Comparison of ENCODE assay signal across 12 mouse cellular contexts in the genomic region with DNA sequence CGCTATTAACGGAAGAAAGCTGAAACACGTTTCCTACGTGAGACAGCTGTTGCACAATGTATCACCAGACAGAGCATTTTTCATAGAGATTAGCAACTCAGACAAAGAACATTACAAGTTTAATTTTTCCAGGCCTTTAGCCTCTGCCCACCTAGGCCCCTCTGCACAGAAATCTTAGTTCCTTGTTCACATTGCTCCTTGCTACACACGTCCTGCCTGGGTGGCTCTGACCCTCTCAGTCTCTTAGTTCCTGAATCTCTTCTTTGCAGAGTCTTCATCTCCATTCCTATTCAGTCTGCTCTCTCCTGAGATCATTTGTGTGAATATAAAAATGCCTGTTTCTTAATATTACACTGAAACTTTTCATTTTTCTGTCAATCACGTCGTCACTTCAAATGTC.
"Had no signal": no experiment of that assay in that cellular context is flagged by ENCODE, and none has a peak within 500 bp of the region (broad histone marks: within the 10 kb centered on the region; RNA-seq: fewer than 3 reads in every experiment).

No protein-coding gene starts in this region.

- H3K4me1 ChIP-seq: stomach, embryonic 15.5 days had no signal

- H3K36me3 ChIP-seq: limb, embryonic 12.5 days; stomach, embryonic 15.5 days had no signal

- H3K4me3 ChIP-seq: kidney, embryonic 15.5 days; limb, embryonic 12.5 days; midbrain, embryonic 13.5 days; stomach, embryonic 15.5 days had no signal

- ATAC-seq: intestine, embryonic 16.5 days; midbrain, embryonic 13.5 days had no signal

- H3K27ac ChIP-seq: kidney, embryonic 15.5 days; macrophage; midbrain, embryonic 13.5 days; stomach, embryonic 15.5 days had no signal

- H3K9ac ChIP-seq: kidney, embryonic 15.5 days; limb, embryonic 12.5 days; midbrain, embryonic 13.5 days; stomach, embryonic 15.5 days had no signal

- H3K27me3 ChIP-seq: kidney, embryonic 15.5 days; limb, embryonic 12.5 days; midbrain, embryonic 13.5 days; stomach, embryonic 15.5 days had no signal

- H3K4me2 ChIP-seq: kidney, embryonic 15.5 days; limb, embryonic 12.5 days; liver, embryonic 11.5 days; midbrain, embryonic 13.5 days; stomach, embryonic 15.5 days had no signal

- DNase-seq: kidney, adult 2 months; kidney, postnatal 14 days; right cerebral cortex, postnatal 14 days; thymus, adult 2 months; thymus, postnatal 25 days had no signal

- H3K9me3 ChIP-seq: kidney, embryonic 15.5 days; limb, embryonic 12.5 days; midbrain, embryonic 13.5 days; stomach, embryonic 15.5 days had no signal
